Mouse (Mus musculus): ENCODE measurements at regions not wholly inside any gene's neighbourhood (a gene's known extent, or its start where the extent isn't known, plus 50 kb on each side); places are given as distances from the start of the nearest gene placed in this dataset.

GRCm38 (mm10) chr17:84110000-84110695, 77.6 kb downstream of the Zfp36l2 start:
- in situ Hi-C loops (cut with MboI; ENCODE audit: unreplicated experiment in 2 of 2): loop anchor here (5.0 kb wide), 4 partner anchors 82 to 272 kb away; no protein-coding TSS in a partner anchor

- in situ Hi-C loops (cut with MboI; ENCODE audit: unreplicated experiment in 2 of 2): loop anchor here in 1 of 2 experiments (5.0 kb wide), 2 partner anchors 206 to 274 kb away; no protein-coding TSS in a partner anchor
These were observed 79.6 kb downstream of the Zfp36l2 start for GRCm38 (mm10) chr17:84107946-84108686.

- in situ Hi-C loops (cut with MboI; ENCODE audit: unreplicated experiment in 2 of 2): loop anchor here in 1 of 2 experiments (5.0 kb wide), 2 partner anchors 205 to 275 kb away; no protein-coding TSS in a partner anchor
These were observed 80.2 kb downstream of the Zfp36l2 start for GRCm38 (mm10) chr17:84107497-84107896.

GRCm38 (mm10) chr17:84104242-84104641, 83.5 kb downstream of the Zfp36l2 start:
- in situ Hi-C loops (cut with MboI; ENCODE audit: unreplicated experiment in 2 of 2): loop anchor here in 1 of 2 experiments (5.0 kb wide), 1 partner anchor 278 kb away; no protein-coding TSS in a partner anchor

- in situ Hi-C loops (cut with MboI; ENCODE audit: unreplicated experiment in 2 of 2): loop anchor here in 1 of 2 experiments (5.0 kb wide), 1 partner anchor 279 kb away; no protein-coding TSS in a partner anchor
These were observed 84.4 kb downstream of the Zfp36l2 start for GRCm38 (mm10) chr17:84103344-84103743.

- in situ Hi-C loops (cut with MboI; ENCODE audit: unreplicated experiment in 2 of 2): loop anchor here in 1 of 2 experiments (5.0 kb wide), 1 partner anchor 281 kb away; no protein-coding TSS in a partner anchor
These were observed 86.1 kb downstream of the Zfp36l2 start for GRCm38 (mm10) chr17:84101652-84102051.

- in situ Hi-C loops (cut with MboI; ENCODE audit: unreplicated experiment in 2 of 2): loop anchor here in 1 of 2 experiments (5.0 kb wide), 1 partner anchor 282 kb away; no protein-coding TSS in a partner anchor
These were observed 87.2 kb downstream of the Zfp36l2 start for GRCm38 (mm10) chr17:84100523-84100922.

- in situ Hi-C loops (cut with MboI; ENCODE audit: unreplicated experiment in 2 of 2): loop anchor here (5.0 to 10.0 kb wide), 2 partner anchors 55 to 283 kb away; no protein-coding TSS in a partner anchor
These were observed 88.0 kb downstream of the Zfp36l2 start for GRCm38 (mm10) chr17:84099737-84100136.

GRCm38 (mm10) chr17:84097871-84098430, 89.8 kb downstream of the Zfp36l2 start:
- in situ Hi-C loops (cut with MboI; ENCODE audit: unreplicated experiment in 2 of 2): loop anchor here in 1 of 2 experiments (10.0 kb wide), 1 partner anchor 53 kb away; no protein-coding TSS in a partner anchor

- in situ Hi-C loops (cut with MboI; ENCODE audit: unreplicated experiment in 2 of 2): loop anchor here in 1 of 2 experiments (10.0 kb wide), 1 partner anchor 52 kb away; no protein-coding TSS in a partner anchor
These were observed 90.5 kb downstream of the Zfp36l2 start for GRCm38 (mm10) chr17:84097286-84097685.

- in situ Hi-C loops (cut with MboI; ENCODE audit: unreplicated experiment in 2 of 2): loop anchor here in 1 of 2 experiments (10.0 kb wide), 1 partner anchor 52 kb away; no protein-coding TSS in a partner anchor
These were observed 91.1 kb downstream of the Zfp36l2 start for GRCm38 (mm10) chr17:84096345-84097260.

GRCm38 (mm10) chr17:84095829-84096228, 91.9 kb downstream of the Zfp36l2 start:
- in situ Hi-C loops (cut with MboI; ENCODE audit: unreplicated experiment in 2 of 2): loop anchor here in 1 of 2 experiments (10.0 kb wide), 1 partner anchor 51 kb away; no protein-coding TSS in a partner anchor

- in situ Hi-C loops (cut with MboI; ENCODE audit: unreplicated experiment in 2 of 2): loop anchor here in 1 of 2 experiments (10.0 kb wide), 1 partner anchor 50 kb away; no protein-coding TSS in a partner anchor
These were observed 92.7 kb downstream of the Zfp36l2 start for GRCm38 (mm10) chr17:84095089-84095488.

GRCm38 (mm10) chr17:84086394-84086793, 101.4 kb downstream of the Zfp36l2 start:
- in situ Hi-C loops (cut with MboI; ENCODE audit: unreplicated experiment in 2 of 2): no loop called here

GRCm38 (mm10) chr17:84085721-84086120, 102.0 kb downstream of the Zfp36l2 start:
- in situ Hi-C loops (cut with MboI; ENCODE audit: unreplicated experiment in 2 of 2): no loop called here

- in situ Hi-C loops (cut with MboI; ENCODE audit: unreplicated experiment in 2 of 2): no loop called here
These were observed 102.5 kb downstream of the Zfp36l2 start for GRCm38 (mm10) chr17:84085232-84085631.

- in situ Hi-C loops (cut with MboI; ENCODE audit: unreplicated experiment in 2 of 2): no loop called here
These were observed 104.2 kb downstream of the Zfp36l2 start for GRCm38 (mm10) chr17:84083307-84084263.

- in situ Hi-C loops (cut with MboI; ENCODE audit: unreplicated experiment in 2 of 2): no loop called here
These were observed 105.2 kb downstream of the Zfp36l2 start for GRCm38 (mm10) chr17:84082571-84082970.

Measured in v-Abl transformed pro-B cells (cell line).